ENCODE assay signal across 12 mouse cellular contexts in genomic region chr11:103406551-103406950, GRCm38 (mm10). TPM values are rescaled to one million over a fixed set of nuclear protein-coding genes. Genes with fewer than 3 reads are reported as not detected.
DNase-seq lines count a peak whose midpoint lies in the region; ATAC-seq and TF ChIP-seq lines count a peak whose summit lies in the region.
"Had no signal": no experiment of that assay in that cellular context is flagged by ENCODE, and none has a peak within 500 bp of the region (broad histone marks: within the 10 kb centered on the region; RNA-seq: fewer than 3 reads in every experiment).

No protein-coding gene starts in this region.

- WGBS in heart, embryonic 11.5 days (ENCODE audit: insufficient replicate concordance): 75% methylated on average over 7 of the region's 7 CpGs
- WGBS in midbrain, embryonic 15.5 days: 70% methylated on average over 7 of the region's 7 CpGs

- POLR2A ChIA-PET in Patski (lab: Charles Lee): interaction anchor here (0.6 to 1.1 kb wide), 2 partner anchors 48 to 486 kb away, joined by 3 read pairs; no protein-coding TSS in a partner anchor

- H3K9ac ChIP-seq in heart, embryonic 11.5 days (ENCODE audit: low read depth, low read length): no peak overlapping the region
- H3K9ac ChIP-seq in midbrain, embryonic 15.5 days: no peak overlapping the region
- H3K9ac ChIP-seq: embryonic facial prominence, embryonic 13.5 days had no signal

- peaks cover 7% of the 10 kb centered on the region; the same call in 1 of the 2 replicates for H3K36me3 ChIP-seq in heart, embryonic 11.5 days (ENCODE audit: control insufficient read depth, insufficient read depth, low read length)
- no peaks in the 10 kb centered on the region for H3K36me3 ChIP-seq in midbrain, embryonic 15.5 days (replicated peaks)

- no peak overlapping the region for H3K4me3 ChIP-seq in heart, embryonic 11.5 days (ENCODE audit: low read depth, low read length)
- H3K4me3 ChIP-seq in midbrain, embryonic 15.5 days: no peak overlapping the region
- H3K4me3 ChIP-seq: embryonic facial prominence, embryonic 13.5 days; midbrain, embryonic 10.5 days had no signal

- ATAC-seq in heart, embryonic 11.5 days (replicated peaks; ENCODE audit: insufficient number of reproducible peaks, low FRiP score, low TSS enrichment): no peak
- peak; percentile 41 for ATAC-seq in Patski
- no peak for ATAC-seq in midbrain, embryonic 15.5 days (replicated peaks)
- ATAC-seq in erythroid progenitor cell, adult 5-6 weeks (replicated peaks; ENCODE audit: low FRiP score, poor library complexity, severe bottlenecking): no peak

- peak; percentile 17 for DNase-seq in heart, postnatal 4 days
- no peak for DNase-seq in Patski (ENCODE audit: low read depth, low spot score)
- peak; percentile 93 for DNase-seq in kidney, adult 9 months
- DNase-seq in lung, postnatal 4 days: peak; percentile 44 to 76
- DNase-seq: cerebellum, adult 11-12 months; right cerebral cortex, postnatal 4 days; thymus, postnatal 14 days had no signal

- H3K4me1 ChIP-seq in heart, embryonic 11.5 days (ENCODE audit: control insufficient read depth, insufficient read depth, low read length): 0 out of 2 replicates have a peak, but pooled peaks cover 3% of the 10 kb centered on the region
- H3K4me1 ChIP-seq in midbrain, embryonic 15.5 days: peaks cover 14% of the 10 kb centered on the region

- H3K9me3 ChIP-seq in heart, embryonic 11.5 days (replicated peaks; ENCODE audit: control insufficient read depth, low read length): no peaks in the 10 kb centered on the region
- H3K9me3 ChIP-seq in midbrain, embryonic 15.5 days: no peaks in the 10 kb centered on the region
- H3K9me3 ChIP-seq: embryonic facial prominence, embryonic 13.5 days; midbrain, embryonic 10.5 days had no signal

- no peaks in the 10 kb centered on the region for H3K27me3 ChIP-seq in heart, embryonic 11.5 days (ENCODE audit: control insufficient read depth, insufficient read depth, low read length)
- no peaks in the 10 kb centered on the region for H3K27me3 ChIP-seq in Patski
- no peaks in the 10 kb centered on the region for H3K27me3 ChIP-seq in midbrain, embryonic 15.5 days (replicated peaks)
- H3K27me3 ChIP-seq: embryonic facial prominence, embryonic 13.5 days had no signal

- no peak overlapping the region for H3K27ac ChIP-seq in heart, embryonic 11.5 days (ENCODE audit: low read depth, low read length)
- H3K27ac ChIP-seq in midbrain, embryonic 15.5 days: no peak overlapping the region
- H3K27ac ChIP-seq: embryonic facial prominence, embryonic 13.5 days; midbrain, embryonic 10.5 days had no signal

- no peak for TF ChIP-seq CTCF in Patski (IDR thresholded peaks at IDR 0.05)

- CTCF ChIA-PET in Patski (lab: Charles Lee): interaction anchor here (1.7 kb wide), 1 partner anchor 51 kb away, joined by 3 read pairs; no protein-coding TSS in a partner anchor

- in situ Hi-C loops in Patski (cut with MboI; ENCODE audit: low pct_unique_long_range_greater_than_20kb): no loop called here

- H3K4me2 ChIP-seq in heart, embryonic 11.5 days: no peak overlapping the region
- no peak overlapping the region for H3K4me2 ChIP-seq in midbrain, embryonic 15.5 days
- H3K4me2 ChIP-seq: embryonic facial prominence, embryonic 13.5 days had no signal

RNA-seq across cellular contexts. Expression of gene Plekhm1, which starts 5.9 kb away (rescaled TPM):
- total RNA-seq in heart, postnatal 4 days (2021): 1 to 10 TPM; 8.6 to 9.5 TPM
- 4.4 and 5.2 TPM in 2 replicates for polyA plus RNA-seq in heart, embryonic 11.5 days (2014; fragmentation: Nextera tagmentation; extraction: Ambion mirVana)
- 33.5 TPM for polyA plus RNA-seq in Patski (2021)
- 9.5 and 10.8 TPM in 2 replicates for polyA plus RNA-seq in midbrain, embryonic 15.5 days (2015; fragmentation: Nextera tagmentation; extraction: Ambion mirVana)
- total RNA-seq in erythroid progenitor cell, adult 5-6 weeks (2015; ENCODE audit: low replicate concordance): 15.1 and 18.0 TPM in 2 replicates
- total RNA-seq in erythroid progenitor cell, adult 5-6 weeks (2017; ENCODE audit: low replicate concordance): 4.2 and 5.5 TPM in 2 replicates

RNA-seq across cellular contexts. Expression of gene Arhgap27, which starts 43.1 kb away (rescaled TPM):
- 10 to 100 TPM; 23.5 to 25.4 TPM for total RNA-seq in heart, postnatal 4 days (2021)
- 3.4 and 4.4 TPM in 2 replicates for polyA plus RNA-seq in heart, embryonic 11.5 days (2014; fragmentation: Nextera tagmentation; extraction: Ambion mirVana)
- 11.9 TPM for polyA plus RNA-seq in Patski (2021)
- polyA plus RNA-seq in midbrain, embryonic 15.5 days (2015; fragmentation: Nextera tagmentation; extraction: Ambion mirVana): 3.9 and 4.6 TPM in 2 replicates
- total RNA-seq in erythroid progenitor cell, adult 5-6 weeks (2015; ENCODE audit: low replicate concordance): 2.1 and 7.6 TPM in 2 replicates
- 3.0 and 4.8 TPM in 2 replicates for total RNA-seq in erythroid progenitor cell, adult 5-6 weeks (2017; ENCODE audit: low replicate concordance)
